Mouse (Mus musculus): Measurements from ENCODE around the gene Aldh1l1. TPM values are rescaled to one million over a fixed set of nuclear protein-coding genes. Genes with fewer than 3 reads are reported as not detected.

The Aldh1l1 gene
- total and polyA plus RNA-seq, 3 experiments: 0.05 TPM; not detected in 2

GRCm38 (mm10) chr6:90607196-90607595 lies 121.0 kb downstream of the Aldh1l1 start:
- H3K36me3 ChIP-seq (replicated peaks): peaks cover 11% of the 10 kb centered on the region
- peak; percentile 65 for DNase-seq (ENCODE audit: low spot score)
- ATAC-seq (ENCODE audit: extremely low read depth, insufficient number of reproducible peaks, low FRiP score, poor library complexity, severe bottlenecking): no peak
- peaks cover 20% of the 10 kb centered on the region for H3K27me3 ChIP-seq (ENCODE audit: insufficient read depth, low read length)
- peaks cover 81% of the 10 kb centered on the region for H3K4me1 ChIP-seq (ENCODE audit: insufficient read depth, low read depth, low read length)
- H3K9me3 ChIP-seq (replicated peaks): no peaks in the 10 kb centered on the region
- no peak overlapping the region for H3K4me3 ChIP-seq (ENCODE audit: low read depth, low read length)
- no peak for TF ChIP-seq TAL1 (conservative IDR thresholded peaks at IDR 0.05; ENCODE audit: low read depth, low read length)
- TF ChIP-seq GATA1 (IDR thresholded peaks at IDR 0.05; ENCODE audit: borderline replicate concordance, low read length): no peak
- peak; percentile 68 for TF ChIP-seq CTCF (IDR thresholded peaks at IDR 0.05; ENCODE audit: low read depth, low read length)
- no peak for TF ChIP-seq GATA2 (IDR thresholded peaks at IDR 0.05; ENCODE audit: borderline replicate concordance, low read depth, low read length)

- H3K27me3 ChIP-seq (ENCODE audit: insufficient read depth, low read length): peaks cover 10% of the 10 kb centered on the region
- peaks cover 20% of the 10 kb centered on the region for H3K36me3 ChIP-seq (replicated peaks)
- peak; percentile 63 for ATAC-seq (ENCODE audit: extremely low read depth, insufficient number of reproducible peaks, low FRiP score, poor library complexity, severe bottlenecking)
- peak; percentile 79 for TF ChIP-seq CTCF (IDR thresholded peaks at IDR 0.05; ENCODE audit: low read depth, low read length)
- TF ChIP-seq POLR2AphosphoS5 (IDR thresholded peaks at IDR 0.05; ENCODE audit: insufficient replicate concordance, low read depth, low read length): no peak
- no peaks in the 10 kb centered on the region for H3K9me3 ChIP-seq (replicated peaks)
- H3K4me3 ChIP-seq (ENCODE audit: low read depth, low read length): no peak overlapping the region; the same call in 1 of the 2 replicates
- peak; percentile 73 for DNase-seq (ENCODE audit: low spot score)
- H3K4me1 ChIP-seq (ENCODE audit: insufficient read depth, low read depth, low read length): peaks cover 87% of the 10 kb centered on the region
Observed at GRCm38 (mm10) chr6:90608186-90608585, 122.0 kb downstream of the Aldh1l1 start.

- peaks cover 90% of the 10 kb centered on the region for H3K4me1 ChIP-seq (ENCODE audit: insufficient read depth, low read depth, low read length)
- H3K36me3 ChIP-seq (replicated peaks): peaks cover 39% of the 10 kb centered on the region
- no peak for DNase-seq (ENCODE audit: low spot score)
- no peaks in the 10 kb centered on the region for H3K9me3 ChIP-seq (replicated peaks)
- no peak overlapping the region for H3K4me3 ChIP-seq (ENCODE audit: low read depth, low read length)
- no peak for ATAC-seq (ENCODE audit: extremely low read depth, insufficient number of reproducible peaks, low FRiP score, poor library complexity, severe bottlenecking)
- 0 out of 2 replicates have a peak, but pooled peaks cover 3% of the 10 kb centered on the region for H3K27me3 ChIP-seq (ENCODE audit: insufficient read depth, low read length)
- TF ChIP-seq CTCF (IDR thresholded peaks at IDR 0.05; ENCODE audit: low read depth, low read length) (no peak), POLR2AphosphoS5 (IDR thresholded peaks at IDR 0.05; ENCODE audit: insufficient replicate concordance, low read depth, low read length) (no peak), GATA2 (IDR thresholded peaks at IDR 0.05; ENCODE audit: borderline replicate concordance, low read depth, low read length) (no peak), TAL1 (conservative IDR thresholded peaks at IDR 0.05; ENCODE audit: low read depth, low read length) (no peak), GATA1 (IDR thresholded peaks at IDR 0.05; ENCODE audit: borderline replicate concordance, low read length) (no peak)
Observed at GRCm38 (mm10) chr6:90610248-90610647, 124.0 kb downstream of the Aldh1l1 start.

GRCm38 (mm10) chr6:90613277-90613676 lies 127.0 kb downstream of the Aldh1l1 start:
- H3K4me1 ChIP-seq (ENCODE audit: insufficient read depth, low read depth, low read length): peaks cover 93% of the 10 kb centered on the region
- no peak for DNase-seq (ENCODE audit: low spot score)
- H3K9me3 ChIP-seq (replicated peaks): no peaks in the 10 kb centered on the region
- peaks cover 62% of the 10 kb centered on the region for H3K36me3 ChIP-seq (replicated peaks)
- H3K4me3 ChIP-seq (ENCODE audit: low read depth, low read length): no peak overlapping the region
- TF ChIP-seq CTCF (IDR thresholded peaks at IDR 0.05; ENCODE audit: low read depth, low read length) (no peak), GATA1 (IDR thresholded peaks at IDR 0.05; ENCODE audit: borderline replicate concordance, low read length) (no peak), POLR2AphosphoS5 (IDR thresholded peaks at IDR 0.05; ENCODE audit: insufficient replicate concordance, low read depth, low read length) (no peak), GATA2 (IDR thresholded peaks at IDR 0.05; ENCODE audit: borderline replicate concordance, low read depth, low read length) (no peak), TAL1 (conservative IDR thresholded peaks at IDR 0.05; ENCODE audit: low read depth, low read length) (no peak)
- 0 out of 2 replicates have a peak, but pooled peaks cover 3% of the 10 kb centered on the region for H3K27me3 ChIP-seq (ENCODE audit: insufficient read depth, low read length)
- no peak for ATAC-seq (ENCODE audit: extremely low read depth, insufficient number of reproducible peaks, low FRiP score, poor library complexity, severe bottlenecking)

- no peak for TF ChIP-seq GATA1 (IDR thresholded peaks at IDR 0.05; ENCODE audit: borderline replicate concordance, low read length)
- TF ChIP-seq TAL1 (conservative IDR thresholded peaks at IDR 0.05; ENCODE audit: low read depth, low read length): no peak
- TF ChIP-seq POLR2AphosphoS5 (IDR thresholded peaks at IDR 0.05; ENCODE audit: insufficient replicate concordance, low read depth, low read length): no peak
- no peak for TF ChIP-seq CTCF (IDR thresholded peaks at IDR 0.05; ENCODE audit: low read depth, low read length)
- TF ChIP-seq GATA2 (IDR thresholded peaks at IDR 0.05; ENCODE audit: borderline replicate concordance, low read depth, low read length): no peak
- peaks cover 72% of the 10 kb centered on the region for H3K36me3 ChIP-seq (replicated peaks)
- no peak overlapping the region for H3K4me3 ChIP-seq (ENCODE audit: low read depth, low read length)
- no peaks in the 10 kb centered on the region for H3K9me3 ChIP-seq (replicated peaks)
- H3K4me1 ChIP-seq (ENCODE audit: insufficient read depth, low read depth, low read length): peaks cover 93% of the 10 kb centered on the region
- ATAC-seq (ENCODE audit: extremely low read depth, insufficient number of reproducible peaks, low FRiP score, poor library complexity, severe bottlenecking) (no peak), DNase-seq (ENCODE audit: low spot score) (no peak)
- H3K27me3 ChIP-seq (ENCODE audit: insufficient read depth, low read length): 0 out of 2 replicates have a peak, but pooled peaks cover 3% of the 10 kb centered on the region
Observed at GRCm38 (mm10) chr6:90615362-90615761, 129.1 kb downstream of the Aldh1l1 start.

- H3K4me3 ChIP-seq (ENCODE audit: low read depth, low read length): no peak overlapping the region; the same call in 1 of the 2 replicates
- H3K4me1 ChIP-seq (ENCODE audit: insufficient read depth, low read depth, low read length): peaks cover 94% of the 10 kb centered on the region
- DNase-seq (ENCODE audit: low spot score): no peak
- H3K27me3 ChIP-seq (ENCODE audit: insufficient read depth, low read length): 0 out of 2 replicates have a peak, but pooled peaks cover 3% of the 10 kb centered on the region
- no peaks in the 10 kb centered on the region for H3K9me3 ChIP-seq (replicated peaks)
- no peak for ATAC-seq (ENCODE audit: extremely low read depth, insufficient number of reproducible peaks, low FRiP score, poor library complexity, severe bottlenecking)
- H3K36me3 ChIP-seq (replicated peaks): peaks cover 76% of the 10 kb centered on the region
- no peak for TF ChIP-seq CTCF (IDR thresholded peaks at IDR 0.05; ENCODE audit: low read depth, low read length)
- TF ChIP-seq GATA2 (IDR thresholded peaks at IDR 0.05; ENCODE audit: borderline replicate concordance, low read depth, low read length): no peak
- no peak for TF ChIP-seq GATA1 (IDR thresholded peaks at IDR 0.05; ENCODE audit: borderline replicate concordance, low read length)
- no peak for TF ChIP-seq POLR2AphosphoS5 (IDR thresholded peaks at IDR 0.05; ENCODE audit: insufficient replicate concordance, low read depth, low read length)
- TF ChIP-seq TAL1 (conservative IDR thresholded peaks at IDR 0.05; ENCODE audit: low read depth, low read length): no peak
Observed at GRCm38 (mm10) chr6:90615991-90616390, 129.8 kb downstream of the Aldh1l1 start.

Data from G1E (cell line).